Mouse (Mus musculus) urinary bladder, postnatal 25 days (tissue): ENCODE results near the gene Shank3.

ENCODE experiments used
- DNase-seq: peaks from one replicate; pipeline ENCODE4 v3.0.0; 2022; ENCODE audit warnings: low spot score

The Shank3 gene

DNA sequence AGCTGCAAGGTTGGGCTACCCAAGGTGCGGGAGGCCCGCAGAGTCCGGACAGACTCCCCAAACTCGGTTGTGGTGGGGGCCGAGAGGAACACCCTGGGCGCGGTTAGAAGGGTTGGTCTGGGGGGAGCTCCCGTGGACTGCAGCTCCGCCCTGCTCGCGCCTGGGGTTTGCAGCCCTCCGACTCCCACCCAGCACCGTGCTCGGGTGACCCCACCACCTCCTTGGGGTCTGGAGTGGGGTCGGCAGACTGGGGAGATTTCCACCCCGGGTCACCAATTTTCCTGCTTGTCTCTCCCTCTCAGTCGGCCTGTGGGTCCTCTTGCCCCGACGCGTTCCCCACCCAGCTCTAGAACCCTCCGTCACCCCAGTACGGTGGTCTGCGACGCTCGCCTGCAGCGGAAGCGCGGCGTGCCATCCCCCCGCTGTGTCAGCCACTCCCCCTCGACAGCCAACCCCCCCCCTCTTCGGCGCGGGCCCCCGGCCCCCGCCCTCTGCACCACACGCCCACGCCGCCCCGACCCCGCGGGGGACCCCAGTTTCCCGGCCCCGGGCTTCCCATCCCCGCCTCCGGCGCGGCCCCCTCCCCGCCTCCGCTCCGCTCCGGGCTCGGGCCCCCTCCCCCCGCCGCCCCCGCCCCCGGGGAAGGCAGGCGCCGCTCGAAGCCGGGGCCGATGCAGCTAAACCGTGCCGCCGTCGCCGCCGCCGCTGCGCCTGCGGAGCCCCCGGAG, at the start of gene Shank3:
TSS of gene Shank3 (plus strand) at position 663 of the 728 bp plus-strand sequence.
- no peak for DNase-seq

DNA sequence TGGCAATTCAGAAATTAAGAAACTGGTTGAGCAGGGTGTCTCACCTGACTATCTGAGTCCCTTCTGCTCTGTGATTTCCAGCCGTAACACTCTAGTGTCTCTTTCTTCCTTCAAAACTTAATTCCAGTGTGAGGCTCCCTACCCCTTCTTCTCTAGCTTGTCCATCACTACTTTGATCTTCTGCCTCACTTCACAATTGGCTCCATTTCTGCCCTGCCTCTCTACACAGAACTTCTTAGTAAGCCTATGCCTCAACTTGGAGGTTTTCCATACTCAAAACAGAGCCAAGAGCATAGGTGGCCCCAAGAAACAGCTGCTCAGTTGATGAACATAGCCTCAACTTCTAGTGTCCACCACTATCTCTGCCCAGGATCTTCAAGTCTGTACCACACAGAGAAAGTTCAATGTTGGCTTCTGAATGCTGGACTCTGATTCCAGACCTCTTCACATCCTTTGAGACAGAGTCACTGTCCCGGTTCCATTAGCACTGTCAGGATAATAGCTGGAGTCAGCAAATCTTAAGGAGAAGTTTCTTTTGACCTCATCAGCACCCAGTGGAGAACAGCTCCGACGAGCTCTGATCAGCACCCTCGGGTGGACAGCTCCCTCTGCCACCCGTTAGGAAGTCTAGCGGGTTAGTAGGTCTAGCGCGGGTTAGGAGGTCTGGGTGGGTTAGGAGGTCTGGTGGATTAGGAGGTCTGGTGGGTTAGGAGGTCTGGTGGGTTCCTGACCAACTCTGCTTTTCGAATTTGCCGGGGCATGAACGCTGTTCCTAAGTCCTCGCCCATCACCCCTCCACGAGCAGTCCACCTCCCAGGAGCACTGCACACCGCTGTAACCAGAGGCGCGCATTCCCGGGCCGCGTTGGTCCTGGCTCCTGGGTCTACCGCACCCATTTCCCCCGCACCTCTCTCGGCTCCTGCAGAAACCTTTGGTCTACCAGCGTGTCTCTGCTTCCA, 46.2 kb upstream of the Shank3 start:
- DNase-seq, result peak; percentile 60

DNA sequence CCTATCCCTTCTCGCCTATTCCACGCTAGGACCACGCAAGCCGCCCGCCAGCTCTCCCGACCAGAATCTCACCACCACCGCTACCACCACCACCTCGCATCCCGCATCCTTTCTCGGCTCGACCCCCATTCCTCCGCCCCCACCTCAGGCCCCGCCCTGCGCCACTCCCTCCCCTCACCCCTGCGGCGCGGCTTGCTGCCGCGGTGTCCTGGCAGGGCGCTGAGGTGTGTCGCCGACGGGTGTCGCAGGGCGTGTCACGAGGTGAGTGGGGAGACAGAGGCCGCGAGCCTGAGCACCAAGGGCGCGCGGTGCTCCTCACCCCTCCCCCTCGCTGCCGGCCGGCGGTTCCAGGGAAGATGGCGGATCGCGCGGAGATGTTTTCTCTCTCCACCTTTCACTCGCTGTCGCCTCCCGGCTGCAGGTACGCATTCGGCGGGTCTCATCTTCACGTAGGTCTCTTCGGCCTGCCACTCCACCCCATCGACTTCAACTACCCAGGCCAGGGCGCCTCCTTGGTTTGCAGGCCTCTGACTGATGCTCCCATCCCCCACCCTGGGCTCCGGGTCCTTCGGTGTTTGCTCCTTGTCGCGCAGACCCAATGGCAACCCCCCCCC, 45.5 kb upstream of the Shank3 start, which contains the start of gene Mapk8ip2:
TSS of gene Mapk8ip2 (plus strand) at position 49 of the 614 bp plus-strand sequence.
- no peak for DNase-seq

DNA sequence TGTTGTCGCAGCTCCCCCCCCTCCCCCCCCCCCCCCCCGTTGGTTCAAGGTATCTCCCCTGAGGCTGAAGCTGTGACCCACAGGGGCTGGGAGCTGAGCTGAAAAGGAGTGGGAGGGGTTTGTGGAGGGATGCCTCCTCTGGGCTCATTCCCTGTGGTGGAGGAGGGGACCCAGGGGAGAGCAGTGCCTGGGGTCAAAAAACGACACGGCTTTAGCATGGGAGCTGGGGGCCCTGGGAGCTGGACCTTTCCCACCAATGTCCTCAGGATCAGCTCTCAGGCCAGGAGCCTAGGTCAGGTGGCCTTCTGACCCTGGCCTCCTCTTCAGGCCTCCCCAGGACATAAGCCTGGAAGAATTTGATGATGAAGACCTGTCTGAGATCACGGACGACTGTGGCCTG, 44.6 kb upstream of the Shank3 start:
- DNase-seq, result no peak

DNA sequence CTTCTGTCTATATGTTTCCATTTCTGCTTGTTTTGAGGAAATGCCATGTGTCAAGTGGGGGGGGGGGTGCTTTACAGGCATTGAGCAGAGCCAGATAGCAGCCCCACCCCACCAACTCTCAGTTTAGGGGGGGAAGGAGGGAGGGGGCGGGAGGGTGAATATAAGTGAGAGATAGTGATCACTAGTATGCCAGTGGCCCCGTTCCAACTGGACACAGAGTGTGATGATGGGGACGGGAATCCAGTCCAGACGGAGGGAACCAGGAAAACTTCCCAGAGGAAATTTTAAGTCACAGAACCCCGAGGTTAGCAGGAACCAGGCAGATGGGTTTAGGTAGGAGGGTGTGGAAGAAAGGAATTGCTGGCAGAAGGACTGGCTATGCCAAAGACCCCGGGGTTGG, 43.8 kb upstream of the Shank3 start:
- no peak for DNase-seq

DNA sequence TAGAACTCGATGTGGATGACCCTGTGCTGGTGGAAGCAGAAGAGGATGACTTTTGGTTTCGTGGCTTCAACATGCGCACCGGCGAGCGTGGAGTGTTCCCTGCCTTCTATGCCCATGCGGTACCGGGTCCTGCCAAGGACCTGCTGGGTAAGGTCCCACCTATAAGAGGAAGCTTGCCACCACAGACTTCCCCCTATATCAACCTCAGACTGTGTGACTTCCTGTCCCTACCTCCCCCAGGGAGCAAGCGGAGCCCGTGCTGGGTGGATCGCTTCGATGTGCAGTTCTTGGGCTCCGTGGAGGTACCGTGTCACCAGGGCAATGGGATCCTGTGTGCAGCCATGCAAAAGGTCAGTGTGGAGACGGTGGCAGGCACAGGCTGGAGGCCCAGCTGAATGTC, 40.5 kb upstream of the Shank3 start:
- no peak for DNase-seq

DNA sequence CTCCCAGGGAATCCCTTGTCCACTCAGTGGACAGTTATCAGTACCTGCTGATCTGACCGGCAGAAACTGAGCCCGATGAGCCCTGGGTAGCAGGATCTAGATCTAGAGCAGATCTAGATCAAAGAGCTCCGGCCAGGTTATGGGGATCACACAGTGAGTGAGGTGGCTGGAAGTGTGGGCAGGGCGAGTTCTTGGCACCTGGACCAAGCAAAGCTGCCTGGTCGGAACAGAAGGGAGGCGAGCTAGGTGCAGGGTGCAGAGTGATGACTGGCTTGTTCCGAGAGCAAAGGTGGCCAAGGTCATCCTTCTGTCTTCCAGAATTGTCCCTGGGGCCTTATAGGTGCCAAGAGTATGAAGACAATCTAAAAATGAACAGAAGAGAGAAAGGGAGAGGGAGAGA, 39.6 kb upstream of the Shank3 start:
- no peak for DNase-seq

DNA sequence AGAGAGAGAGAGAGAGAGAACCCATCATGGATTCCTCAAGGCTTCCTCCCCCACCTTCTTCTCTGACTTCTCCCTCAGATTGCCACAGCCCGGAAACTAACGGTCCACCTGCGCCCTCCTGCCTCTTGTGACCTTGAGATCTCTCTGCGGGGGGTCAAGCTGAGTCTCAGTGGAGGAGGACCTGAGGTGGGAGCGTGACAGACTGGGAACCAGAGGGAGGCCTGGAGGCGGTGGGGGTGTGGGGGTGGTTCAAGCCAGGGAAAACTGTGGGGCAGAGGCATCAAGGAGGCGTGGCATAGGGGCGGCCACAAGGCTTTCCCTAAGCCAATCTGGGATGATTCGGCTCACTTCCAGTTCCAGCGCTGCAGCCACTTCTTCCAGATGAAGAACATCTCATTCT, 39.1 kb upstream of the Shank3 start:
- no peak for DNase-seq

DNA sequence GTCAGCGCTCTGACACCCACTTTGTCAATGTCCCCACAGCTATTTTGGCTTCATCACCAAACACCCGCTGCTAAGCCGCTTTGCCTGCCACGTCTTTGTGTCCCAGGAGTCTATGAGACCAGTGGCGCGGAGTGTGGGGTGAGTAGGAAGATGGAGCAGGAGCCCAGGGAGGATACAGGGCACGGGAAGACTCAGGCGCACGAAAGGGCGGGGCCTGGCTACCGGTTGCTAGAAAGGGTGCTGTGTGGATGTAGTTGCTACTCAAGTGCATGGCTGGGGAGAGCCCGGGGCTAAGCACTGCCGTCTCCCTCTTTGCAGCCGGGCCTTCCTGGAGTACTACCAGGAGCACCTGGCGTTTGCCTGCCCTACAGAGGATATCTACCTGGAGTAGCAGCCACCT, 38.1 kb upstream of the Shank3 start:
- no peak for DNase-seq

DNA sequence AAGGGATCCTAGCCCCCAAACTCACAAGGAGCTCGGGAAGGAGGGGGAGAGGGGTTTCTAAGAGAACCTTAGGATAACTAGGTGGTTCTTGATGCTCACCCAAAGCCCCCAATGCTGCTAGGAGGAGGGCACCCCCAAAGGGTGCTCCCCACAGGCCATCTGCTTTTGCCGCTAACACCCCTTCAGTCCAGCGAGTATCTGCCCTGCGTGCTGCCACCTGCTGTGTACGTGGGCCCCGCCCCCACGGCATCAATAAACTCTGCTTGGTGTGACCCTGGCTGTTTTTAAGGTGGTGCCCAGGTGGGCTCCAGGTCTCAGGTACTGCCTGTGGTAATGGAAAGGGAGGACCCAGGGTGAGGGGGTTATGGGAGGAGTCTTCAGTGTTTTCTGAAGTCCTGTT, 37.2 kb upstream of the Shank3 start:
- no peak for DNase-seq

DNA sequence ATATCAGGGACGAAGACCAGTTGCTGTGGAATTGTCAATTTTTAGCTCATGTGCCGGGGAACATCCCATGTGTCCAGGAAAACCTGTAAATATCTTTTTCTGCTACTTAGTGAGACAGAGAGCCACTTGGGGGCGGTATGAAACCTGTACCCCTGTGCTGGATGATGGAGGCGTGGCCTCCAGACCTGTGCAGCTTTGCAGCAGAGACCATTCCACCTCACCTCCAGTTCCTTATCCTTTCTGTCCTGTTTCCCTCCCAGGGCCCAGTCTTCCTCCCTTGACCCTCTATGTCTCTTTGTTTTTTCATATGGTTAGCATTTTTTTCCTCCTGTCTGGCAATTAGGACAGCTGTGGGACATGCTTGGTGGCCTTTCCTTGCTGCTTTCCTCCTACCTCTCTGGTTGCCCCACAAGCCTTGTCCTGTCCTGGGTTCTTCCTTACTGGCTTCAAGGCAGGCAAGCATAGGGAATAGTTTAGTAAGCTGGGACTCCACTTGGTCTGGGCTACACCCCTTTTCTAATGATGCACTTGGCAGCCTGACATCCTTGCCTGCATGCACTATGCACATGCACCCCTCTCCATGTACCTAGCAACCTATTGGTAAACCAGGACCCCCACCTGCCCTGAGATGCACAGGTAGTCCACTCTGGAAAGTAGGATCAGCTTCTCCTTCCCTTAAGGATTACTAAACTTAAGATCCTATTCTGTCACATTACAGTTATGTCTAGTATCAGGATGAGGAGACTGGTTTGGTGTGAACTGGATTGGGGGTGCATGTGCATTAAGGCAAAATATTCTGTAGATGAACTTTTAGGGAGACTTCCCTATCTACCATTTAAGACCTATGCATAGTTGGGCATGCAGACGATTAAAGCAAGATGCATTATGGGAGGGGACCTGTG, 35.8 kb upstream of the Shank3 start:
- no peak for DNase-seq

DNA sequence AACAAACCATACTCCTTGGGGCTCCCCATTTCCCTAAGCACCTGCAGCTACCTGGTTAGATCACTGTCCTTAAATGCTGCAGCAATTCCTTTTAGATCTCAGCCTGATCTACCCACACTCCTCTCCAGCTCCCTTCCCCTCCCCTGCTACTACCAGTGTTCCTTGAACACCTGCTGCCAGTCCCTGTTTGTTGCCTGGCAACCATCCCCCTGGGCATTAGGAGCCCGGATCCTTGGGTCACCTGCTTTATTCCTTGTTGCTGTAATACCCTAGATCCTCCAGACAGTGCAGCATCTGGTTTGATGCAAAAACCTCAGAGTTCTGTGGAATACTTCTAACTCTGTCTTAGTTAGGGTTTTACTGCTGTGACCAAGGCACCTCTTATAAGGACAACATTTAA, 34.4 kb upstream of the Shank3 start:
- no peak for DNase-seq

DNA sequence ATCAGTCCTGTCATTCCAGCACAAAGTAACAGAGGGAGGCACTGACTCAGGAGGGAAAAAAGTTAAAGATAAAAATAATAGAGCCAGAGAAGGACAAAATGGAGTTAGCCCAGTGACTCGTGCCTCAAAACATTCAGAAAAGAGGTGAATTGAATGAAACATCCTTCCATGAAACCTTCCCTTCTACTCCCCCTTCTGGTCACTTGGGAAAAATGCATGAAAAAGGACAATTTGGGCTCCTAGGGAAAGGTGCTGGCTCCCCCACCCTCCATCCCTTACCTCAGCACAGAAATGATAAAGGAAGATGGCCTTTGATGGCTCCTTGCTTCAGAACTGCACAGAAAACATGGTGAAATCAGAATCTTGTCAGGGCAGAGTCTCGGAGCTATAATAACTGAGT, 30.8 kb upstream of the Shank3 start:
- no peak for DNase-seq

DNA sequence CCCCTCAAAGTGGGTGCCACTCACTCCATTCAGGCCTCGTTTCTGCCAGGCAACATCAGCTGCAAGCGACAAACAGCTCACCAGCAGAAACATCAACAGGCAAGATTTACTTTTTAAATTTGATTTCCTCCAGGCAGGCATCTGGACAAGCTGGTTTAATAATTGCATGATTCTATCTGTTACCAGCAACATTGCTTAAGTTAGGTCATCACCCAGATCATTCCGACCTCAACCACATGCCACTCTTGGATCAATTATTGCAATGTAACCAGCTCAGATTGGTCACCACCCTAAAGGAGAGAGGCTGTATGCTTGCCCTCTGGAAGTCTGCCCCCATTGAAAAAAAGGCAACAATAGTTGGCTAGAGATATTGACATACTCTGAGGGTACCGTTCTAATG, 27.9 kb upstream of the Shank3 start:
- no peak for DNase-seq

DNA sequence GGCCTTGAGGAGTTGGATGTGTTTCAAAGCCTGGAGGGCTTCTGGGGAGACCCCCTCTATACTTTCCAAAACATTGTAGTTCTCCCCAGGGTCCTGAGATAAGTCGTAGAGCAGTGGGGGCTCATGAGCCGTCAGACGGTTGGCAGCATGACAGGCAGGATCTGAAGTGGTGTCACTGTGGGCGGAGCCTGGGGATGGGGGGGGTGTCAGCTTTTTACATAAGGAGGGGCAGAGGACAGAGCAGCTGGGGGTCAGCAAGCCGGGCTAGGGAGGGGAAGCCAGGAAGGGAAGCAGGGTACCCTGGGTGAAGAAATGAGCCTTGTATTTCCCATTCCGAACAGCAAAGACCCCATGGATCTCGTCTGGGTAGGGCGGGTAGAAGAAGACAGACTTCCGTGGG, 26.1 kb upstream of the Shank3 start:
- DNase-seq, result no peak

DNA sequence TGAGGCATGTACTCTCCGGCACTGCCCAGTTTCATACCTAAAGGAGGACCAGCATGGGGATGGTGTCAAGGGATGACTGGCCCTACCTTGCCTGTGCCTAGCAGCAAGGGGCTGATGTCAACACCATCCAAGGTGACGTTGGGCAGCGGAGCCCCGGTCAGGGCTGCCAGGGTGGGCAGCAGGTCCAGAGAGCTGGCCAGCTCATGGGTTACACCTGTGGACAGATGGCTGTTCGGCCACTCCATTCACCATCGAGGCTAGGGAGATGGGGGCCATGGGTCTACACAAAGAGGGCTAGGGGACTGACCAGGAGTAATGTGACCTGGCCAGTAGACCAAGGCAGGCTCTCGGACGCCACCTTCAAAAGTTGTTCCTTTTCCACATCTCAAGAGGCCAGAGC, 25.5 kb upstream of the Shank3 start:
- no peak for DNase-seq

DNA sequence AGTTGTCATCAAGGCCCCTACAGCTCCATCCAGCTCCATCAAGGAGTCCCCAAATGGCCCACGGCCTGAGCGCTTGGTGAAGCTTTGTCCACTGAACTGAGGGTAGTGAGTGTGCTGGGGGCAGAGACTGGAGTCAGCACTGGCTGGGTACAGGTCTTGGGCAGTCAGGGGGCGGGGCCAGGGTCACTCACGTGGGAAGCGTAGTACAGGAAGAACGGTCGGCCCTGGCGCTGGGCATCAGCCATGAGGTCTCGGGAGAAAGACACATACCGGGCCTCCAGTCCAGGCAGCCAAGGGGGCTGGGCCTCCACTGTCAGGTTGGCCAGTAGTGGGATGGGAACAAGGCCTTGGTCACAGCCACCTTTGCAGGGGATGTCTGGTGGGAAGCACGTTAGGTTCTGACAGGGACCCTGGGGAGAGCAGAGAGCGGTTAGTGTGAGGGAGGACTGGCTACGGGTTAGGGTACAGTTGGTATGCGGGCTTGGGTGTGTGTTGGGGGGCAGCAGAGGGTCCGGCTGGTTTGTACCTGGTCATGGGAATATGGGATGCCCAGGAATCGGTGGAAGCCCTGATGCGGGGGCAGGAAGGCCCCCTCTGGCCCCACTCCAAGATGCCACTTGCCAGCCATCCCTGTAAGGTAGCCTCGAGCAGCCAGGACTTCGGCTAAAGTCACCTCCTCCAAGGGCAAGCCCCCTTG, 24.7 kb upstream of the Shank3 start:
- DNase-seq, result no peak

DNA sequence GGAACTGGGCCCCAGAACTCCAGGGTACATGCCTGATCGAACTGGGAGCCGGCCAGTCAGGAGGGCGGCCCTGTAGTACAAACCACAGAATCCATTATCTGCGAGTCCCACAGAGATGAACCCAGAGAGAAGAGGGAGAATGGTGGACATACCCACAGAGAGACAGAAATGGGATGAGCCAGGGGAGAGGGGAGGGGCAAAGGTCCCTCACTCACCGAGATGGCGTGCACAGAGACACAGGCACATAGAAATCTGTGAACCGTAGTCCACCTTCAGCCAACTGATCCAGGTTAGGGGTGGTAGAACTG, 24.2 kb upstream of the Shank3 start:
- DNase-seq, result no peak

DNA sequence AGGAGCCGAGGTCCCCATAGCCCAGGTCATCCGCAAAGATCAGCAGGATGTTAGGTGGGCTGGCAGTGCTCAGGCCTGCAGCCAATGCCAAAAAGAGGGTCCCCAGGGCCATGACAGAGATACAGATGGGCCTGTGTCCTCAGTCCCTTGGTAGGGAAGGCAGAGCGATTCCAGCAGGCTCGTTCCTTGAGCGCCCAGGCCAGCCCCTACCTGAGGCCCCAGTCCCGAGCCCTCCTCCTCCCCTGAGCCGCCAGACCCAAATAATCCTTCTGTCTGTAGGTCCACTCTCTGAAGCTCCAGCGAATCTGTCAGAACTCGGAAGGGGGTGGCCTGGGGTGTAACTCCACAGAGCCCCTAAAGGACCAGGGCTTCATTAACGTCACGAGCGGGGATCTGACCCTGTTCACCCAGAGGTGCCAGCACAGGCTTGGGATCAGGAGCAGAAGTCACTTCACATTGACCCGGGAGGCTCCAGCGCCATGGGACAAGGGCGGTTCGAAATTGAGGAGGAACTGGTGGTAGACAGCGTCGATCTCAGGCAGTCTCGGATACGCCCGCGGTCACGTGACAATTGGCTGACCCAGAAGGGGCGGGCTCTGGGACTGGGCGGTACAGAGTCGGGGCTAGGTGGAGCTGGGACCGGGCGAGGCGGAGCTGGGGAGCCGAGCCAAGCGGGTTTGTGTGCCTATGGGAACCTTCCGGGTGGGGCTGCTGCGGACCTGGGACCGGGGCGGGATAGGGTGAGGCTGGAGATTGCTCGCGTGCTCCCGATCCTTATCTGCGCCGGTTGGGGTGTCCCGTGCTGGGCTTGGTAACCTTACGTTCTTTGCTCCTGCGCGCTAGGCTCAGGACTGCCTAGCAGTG, 23.6 kb upstream of the Shank3 start:
- DNase-seq, result peak; percentile 90

DNA sequence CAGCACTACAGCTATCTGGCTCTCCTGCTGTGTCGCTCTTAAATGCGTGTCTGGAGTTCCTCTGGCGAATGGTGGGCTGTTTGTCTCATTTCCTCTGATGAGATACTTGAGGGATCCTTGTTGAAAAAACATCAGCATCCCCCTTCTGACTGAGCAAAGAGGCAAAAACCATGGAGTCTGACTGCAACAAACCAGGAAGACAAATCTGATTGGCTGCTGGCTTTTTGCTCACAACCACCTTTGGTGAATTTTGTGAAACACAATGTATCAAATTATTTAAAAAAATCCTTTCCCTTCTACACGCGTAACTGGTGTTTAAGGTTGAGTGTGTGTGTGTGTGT, 23.0 kb upstream of the Shank3 start:
- DNase-seq, result no peak

DNA sequence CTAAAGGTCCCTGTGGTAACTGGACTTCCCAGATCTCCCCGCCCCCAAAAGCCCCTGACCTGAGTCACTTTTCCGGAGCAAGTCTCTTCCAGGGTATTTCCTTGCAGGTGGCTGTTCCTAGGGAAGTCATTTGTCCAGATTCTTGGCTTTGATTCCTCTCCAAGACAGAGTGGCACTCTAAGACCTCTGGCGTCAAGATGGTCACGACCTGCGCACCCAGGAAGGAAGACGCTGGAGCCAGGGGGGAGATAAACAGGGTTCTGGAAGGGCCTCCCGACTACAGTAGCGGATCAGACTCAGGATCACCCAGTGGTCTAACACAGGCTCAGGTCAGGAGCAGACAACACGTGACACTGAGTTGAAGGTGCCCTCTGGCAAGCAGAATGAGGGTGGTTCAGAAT, 22.3 kb upstream of the Shank3 start, which contains the start of gene Arsa:
TSS of gene Arsa (minus strand) at position 335 of the 401 bp plus-strand sequence.
- DNase-seq, result no peak
